Mouse (Mus musculus): Measurements from ENCODE around the gene Numbl. TPM values are rescaled to one million over a fixed set of nuclear protein-coding genes. Genes with fewer than 3 reads are reported as not detected.

Numbl gene
- total RNA-seq, 2 experiments from 2014 or later, result 7.9 to 8.5 TPM

DNA sequence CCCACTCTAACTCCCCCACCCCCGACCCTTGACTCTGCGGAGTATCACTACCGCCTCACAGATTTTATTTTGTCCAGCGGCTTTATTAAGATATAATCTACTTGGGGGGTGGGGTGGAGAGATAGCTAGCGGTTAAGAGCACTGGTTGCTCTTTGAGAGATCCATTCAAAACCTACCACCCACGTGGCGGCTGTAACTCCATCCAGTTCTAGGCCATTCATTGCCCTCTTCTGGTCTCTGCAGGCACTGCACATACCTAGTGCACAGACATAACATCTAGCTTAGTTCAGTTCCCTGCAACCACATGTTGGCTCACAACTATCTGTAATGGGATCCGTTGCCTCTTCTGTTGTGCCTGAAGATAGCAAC is 27.4 kb downstream of the Numbl start:
- DNase-seq, result peak; percentile 62 to 73
- intact Hi-C loops (cut with DNase I), result loop anchor here (5.0 kb wide), 1 partner anchor 128 kb away; no protein-coding TSS in a partner anchor

- no peak for DNase-seq
- intact Hi-C loops (cut with DNase I), result loop anchor here (5.0 kb wide), 1 partner anchor 131 kb away; no protein-coding TSS in a partner anchor
Observed at GRCm38 (mm10) chr7:27288732-27289131, 30.5 kb downstream of the Numbl start.

DNA sequence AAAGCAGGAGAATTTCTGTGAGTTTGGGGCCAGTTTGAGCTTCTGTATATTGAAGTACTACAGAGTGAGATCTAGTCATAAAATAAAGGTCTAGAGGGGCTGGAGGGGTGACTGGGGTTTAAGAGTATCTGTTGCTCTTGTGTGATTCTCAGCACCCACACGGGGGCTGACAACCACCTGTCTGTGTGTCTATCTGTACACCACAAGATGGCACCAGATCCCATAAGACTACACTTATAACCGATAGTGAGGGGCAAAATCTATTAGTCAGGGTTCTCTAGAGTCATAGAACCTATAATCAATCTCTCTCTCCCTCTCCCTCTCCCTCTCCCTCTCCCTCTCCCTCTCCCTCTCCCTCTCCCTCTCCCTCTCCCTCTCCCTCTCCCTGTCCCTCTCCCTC is 32.3 kb downstream of the Numbl start:
- intact Hi-C loops (cut with DNase I), result loop anchor here (5.0 kb wide), 1 partner anchor 42 kb away; no protein-coding TSS in a partner anchor

GRCm38 (mm10) chr7:27291795-27292466 is 33.7 kb downstream of the Numbl start:
- intact Hi-C loops (cut with DNase I), result loop anchor here (5.0 kb wide), 1 partner anchor 40 kb away; no protein-coding TSS in a partner anchor

More for the DNA sequence above, 32.3 kb downstream of the Numbl start:
- no peak for DNase-seq

DNA sequence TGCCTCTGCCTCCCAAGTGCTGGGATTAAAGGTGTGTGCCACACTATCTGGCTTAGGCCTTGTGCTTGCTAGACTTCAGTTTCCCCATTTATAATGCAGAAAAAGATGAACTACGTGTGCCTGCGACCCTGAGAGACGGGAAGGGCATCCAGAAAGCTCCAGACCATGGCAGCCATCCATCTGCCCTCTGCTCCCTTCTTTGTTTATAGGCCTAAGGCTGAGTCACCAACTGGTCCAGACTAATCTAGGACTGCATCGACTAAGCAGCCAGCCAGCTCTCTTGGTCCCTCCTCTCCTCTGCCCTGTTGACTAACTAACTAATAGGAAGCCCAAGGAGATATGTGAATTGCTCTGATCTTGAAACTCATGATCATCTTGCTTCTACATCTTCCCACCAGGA is 37.7 kb downstream of the Numbl start:
- no peak for DNase-seq
- intact Hi-C loops (cut with DNase I), result loop anchor here (5.0 kb wide), 1 partner anchor 91 kb away; no protein-coding TSS in a partner anchor

More at GRCm38 (mm10) chr7:27291795-27292466, 33.7 kb downstream of the Numbl start:
- DNase-seq, result peak; percentile 65 to 71

GRCm38 (mm10) chr7:27296518-27296917 is 38.3 kb downstream of the Numbl start:
- intact Hi-C loops (cut with DNase I), result loop anchor here (5.0 kb wide), 1 partner anchor 91 kb away; no protein-coding TSS in a partner anchor

GRCm38 (mm10) chr7:27298033-27298610 is 39.9 kb downstream of the Numbl start:
- intact Hi-C loops (cut with DNase I), result loop anchor here (5.0 kb wide), 1 partner anchor 89 kb away; no protein-coding TSS in a partner anchor
- no peak for DNase-seq

More at GRCm38 (mm10) chr7:27296518-27296917, 38.3 kb downstream of the Numbl start:
- no peak for DNase-seq

GRCm38 (mm10) chr7:27298816-27299215 is 40.6 kb downstream of the Numbl start:
- DNase-seq, result no peak
- intact Hi-C loops (cut with DNase I), result loop anchor here (5.0 kb wide), 1 partner anchor 88 kb away; no protein-coding TSS in a partner anchor

GRCm38 (mm10) chr7:27300351-27300750 is 42.1 kb downstream of the Numbl start:
- DNase-seq, result no peak
- intact Hi-C loops (cut with DNase I), result no loop called here

GRCm38 (mm10) chr7:27300801-27301200 is 42.6 kb downstream of the Numbl start:
- intact Hi-C loops (cut with DNase I), result no loop called here
- no peak for DNase-seq

GRCm38 (mm10) chr7:27302172-27302571 is 43.9 kb downstream of the Numbl start:
- intact Hi-C loops (cut with DNase I), result no loop called here
- peak; percentile 86 to 88 for DNase-seq

GRCm38 (mm10) chr7:27305091-27305730 is 47.0 kb downstream of the Numbl start:
- DNase-seq, result no peak
- intact Hi-C loops (cut with DNase I), result no loop called here

DNA sequence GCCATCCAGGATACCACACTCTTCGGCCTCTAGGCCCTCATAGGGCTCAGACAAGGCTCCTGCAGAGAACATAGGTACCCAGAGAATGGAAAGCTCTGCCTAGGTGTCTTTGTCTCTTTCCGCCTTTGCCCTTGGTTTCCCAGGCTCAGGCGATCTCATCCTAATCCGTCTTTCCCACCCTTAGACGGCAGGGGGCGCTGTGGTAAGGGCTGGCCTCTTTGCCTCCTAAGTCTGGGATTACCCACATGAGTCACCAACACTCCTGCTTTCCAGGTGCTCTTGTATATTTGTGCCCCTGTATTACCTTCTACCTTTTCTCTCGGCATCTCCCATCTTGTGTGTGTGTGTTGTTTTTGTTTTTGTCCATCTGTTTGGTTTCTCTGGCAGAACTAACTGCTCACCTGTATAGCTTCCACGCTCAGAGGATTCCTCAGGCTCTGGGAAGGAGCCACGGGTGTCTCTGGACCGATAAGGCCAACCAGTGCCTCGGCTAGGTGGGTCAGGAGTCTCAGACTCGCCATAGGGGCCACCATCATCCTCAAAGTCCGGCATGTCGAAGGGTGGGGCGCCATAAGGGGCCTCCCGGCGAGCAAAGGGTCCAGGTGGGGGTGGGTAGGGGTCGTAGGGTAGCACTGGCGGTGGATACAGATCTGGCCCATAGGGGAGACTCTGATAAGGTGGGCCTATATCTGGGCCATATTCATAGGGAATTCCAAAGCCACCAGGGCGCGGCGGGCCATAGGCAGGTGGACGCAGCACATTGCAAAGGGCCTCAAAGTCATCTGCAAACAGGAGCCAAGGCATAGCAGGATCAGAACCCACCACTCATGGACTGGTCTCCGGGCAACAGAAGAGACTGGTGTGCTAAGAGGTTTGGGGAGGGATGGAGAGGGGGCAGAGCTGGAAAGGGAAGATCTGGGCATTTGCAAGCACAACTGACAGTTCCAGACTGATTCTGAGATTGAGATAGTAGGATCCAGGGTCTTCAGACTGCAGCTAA is 48.2 kb downstream of the Numbl start:
- DNase-seq, result peak; percentile 63 to 74

DNA sequence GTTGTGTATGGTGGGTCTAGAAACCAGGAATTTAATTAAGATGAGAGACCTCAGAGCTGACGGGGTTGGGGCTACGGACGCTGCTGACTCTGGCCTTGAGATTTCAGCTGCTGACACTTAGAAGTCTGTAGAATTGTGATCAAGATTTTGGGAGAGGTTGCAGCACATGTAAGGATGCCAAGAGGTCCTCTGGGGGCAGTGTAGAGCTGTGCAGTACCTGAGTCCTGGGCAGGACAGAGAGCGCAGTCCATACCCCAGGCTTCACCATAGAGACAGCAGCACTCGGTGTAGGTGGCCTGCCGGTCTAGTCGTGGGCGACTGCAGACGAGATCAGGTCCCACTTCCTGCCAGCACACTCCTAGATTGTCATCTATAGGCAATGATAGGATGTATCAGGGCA is 49.3 kb downstream of the Numbl start:
- DNase-seq, result no peak
- intact Hi-C loops (cut with DNase I), result no loop called here

More for the DNA sequence above, 48.2 kb downstream of the Numbl start:
- intact Hi-C loops (cut with DNase I), result no loop called here

- intact Hi-C loops (cut with DNase I), result no loop called here
- no peak for DNase-seq
Observed at GRCm38 (mm10) chr7:27308821-27309549, 50.8 kb downstream of the Numbl start.

GRCm38 (mm10) chr7:27309832-27310231 is 51.6 kb downstream of the Numbl start:
- intact Hi-C loops (cut with DNase I), result loop anchor here (2.0 kb wide), 1 partner anchor 19 kb away; no protein-coding TSS in a partner anchor
- DNase-seq, result no peak

DNA sequence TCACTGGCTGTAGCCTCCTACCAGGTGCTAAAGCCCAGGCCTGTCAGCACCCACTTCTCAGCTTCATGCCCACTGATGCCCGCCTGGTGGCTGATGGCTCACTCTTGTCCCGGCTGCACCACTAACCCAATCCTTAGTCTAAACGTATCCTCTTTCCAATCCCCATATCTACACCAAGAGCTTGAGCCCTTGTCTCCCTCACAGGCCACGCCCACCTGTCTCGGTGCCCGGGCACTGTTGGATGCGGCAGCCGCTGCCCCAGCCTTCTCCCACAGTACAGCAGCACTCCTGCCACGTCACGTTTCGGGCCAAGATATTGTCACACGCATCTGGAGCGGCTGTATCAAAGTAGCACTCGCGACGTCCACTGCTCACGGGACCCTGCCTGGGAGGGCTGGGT is 52.1 kb downstream of the Numbl start:
- intact Hi-C loops (cut with DNase I), result loop anchor here (2.0 kb wide), 1 partner anchor 18 kb away; no protein-coding TSS in a partner anchor
- DNase-seq, result peak; percentile 62 to 77

- DNase-seq, result no peak
- intact Hi-C loops (cut with DNase I), result loop anchor here (2.0 kb wide), 1 partner anchor 18 kb away; no protein-coding TSS in a partner anchor
Observed at GRCm38 (mm10) chr7:27310996-27311535, 52.8 kb downstream of the Numbl start.
